Mouse (Mus musculus) testis, postnatal 14 days (tissue): Measurements from ENCODE around the gene Tpra1.

Experiments used
- DNase-seq: peaks from one replicate; pipeline ENCODE4 v3.0.0; 2021; ENCODE audit warnings: low spot score

The Tpra1 gene

DNA sequence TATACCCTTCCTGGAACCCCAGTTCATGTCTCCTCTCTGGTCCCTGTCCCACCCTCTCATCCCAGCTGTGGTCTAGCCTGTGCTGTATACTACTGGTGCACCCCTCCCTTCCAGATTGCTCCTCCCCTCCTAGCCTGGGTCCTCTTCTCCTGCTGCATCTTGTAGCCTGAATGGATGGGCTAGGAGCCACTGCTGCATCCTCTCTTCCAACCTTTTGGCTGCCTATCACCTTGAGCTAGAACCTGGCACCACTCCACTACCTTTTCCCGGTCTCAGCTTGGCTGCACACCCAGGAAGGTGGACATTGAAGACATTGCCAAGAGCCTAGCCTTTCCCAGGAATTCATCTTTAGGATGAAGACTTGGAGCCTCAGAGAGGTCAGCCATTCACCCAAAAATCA lies 26.0 kb downstream of the Tpra1 start:
- no peak for DNase-seq

DNA sequence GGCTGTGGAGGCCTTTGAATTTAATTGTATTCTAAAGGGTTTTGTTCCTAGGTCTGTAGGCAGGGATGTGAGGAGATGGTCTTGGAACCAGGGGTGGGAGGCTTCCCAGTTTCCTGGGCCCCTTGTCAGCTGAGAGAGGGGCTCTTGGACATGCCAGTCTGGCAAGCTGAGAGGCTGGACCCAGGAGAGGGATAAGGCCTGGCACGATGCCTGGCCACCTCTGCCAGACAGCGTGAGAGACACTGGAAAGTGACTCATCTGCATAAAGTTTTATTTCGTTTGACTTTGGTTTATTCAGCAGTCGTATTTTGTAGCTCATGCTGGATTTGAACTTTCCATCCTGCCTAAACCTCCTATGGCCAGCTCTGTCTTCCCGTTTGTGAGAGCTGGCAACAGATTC lies 26.5 kb downstream of the Tpra1 start:
- DNase-seq = no peak

DNA sequence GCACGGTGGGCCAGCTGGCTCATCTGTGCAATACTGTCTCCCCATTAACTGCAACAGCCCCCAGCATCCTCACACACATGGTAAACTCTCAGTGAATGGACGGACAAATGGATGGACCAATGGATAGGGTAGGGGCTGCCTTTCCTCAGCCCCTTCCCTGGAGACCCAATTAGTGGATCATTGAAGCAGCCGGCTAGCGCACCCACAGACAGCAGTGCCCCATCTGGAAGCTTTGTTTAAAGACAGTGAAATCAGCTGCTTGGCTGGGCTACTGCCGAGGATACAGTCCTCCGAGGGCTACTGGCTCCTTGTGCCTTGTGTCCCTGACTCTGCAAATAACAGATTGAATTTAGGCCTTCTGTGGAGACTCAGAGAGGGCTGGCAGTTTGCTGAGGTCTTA lies 27.4 kb downstream of the Tpra1 start:
- DNase-seq = no peak

DNA sequence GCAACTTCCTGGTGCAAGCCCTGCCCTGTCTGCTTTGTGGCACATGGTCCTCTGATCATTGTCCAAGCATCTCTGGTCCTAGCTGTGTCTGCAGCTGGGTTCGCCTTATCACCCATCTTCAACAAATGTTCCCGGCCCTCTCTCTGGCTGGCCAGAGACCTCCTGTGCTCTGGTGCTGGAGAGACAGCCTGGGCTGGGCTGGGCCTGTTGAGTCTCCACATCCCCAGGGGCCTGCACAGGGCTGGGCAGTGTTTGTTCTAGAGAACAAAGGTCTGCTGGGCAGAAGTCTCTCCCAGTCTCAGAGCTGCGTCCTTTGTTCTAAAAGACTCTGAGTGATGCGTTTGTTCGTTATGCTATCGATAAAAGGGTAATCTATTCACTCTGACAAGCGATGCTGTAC lies 28.0 kb downstream of the Tpra1 start:
- DNase-seq = no peak

DNA sequence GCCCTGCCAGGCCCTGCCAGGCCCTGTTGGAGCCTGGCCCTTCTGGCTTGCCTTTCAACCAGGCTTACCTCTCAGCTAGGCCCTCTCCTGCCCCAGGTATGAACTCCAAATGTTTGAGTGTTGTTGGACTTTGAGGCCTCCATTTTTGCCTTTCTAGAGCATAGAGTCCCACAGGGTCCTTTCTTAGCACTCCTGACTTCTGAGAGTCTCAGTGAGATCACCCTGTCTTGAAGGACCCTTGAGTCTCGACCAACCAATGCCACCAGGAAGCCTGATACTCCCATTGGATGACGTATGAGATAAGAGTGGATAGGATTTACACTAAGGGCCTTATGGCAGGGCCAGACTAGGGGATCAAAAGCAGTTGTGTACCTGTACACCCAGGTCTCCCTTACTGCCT lies 29.4 kb downstream of the Tpra1 start:
- no peak for DNase-seq

DNA sequence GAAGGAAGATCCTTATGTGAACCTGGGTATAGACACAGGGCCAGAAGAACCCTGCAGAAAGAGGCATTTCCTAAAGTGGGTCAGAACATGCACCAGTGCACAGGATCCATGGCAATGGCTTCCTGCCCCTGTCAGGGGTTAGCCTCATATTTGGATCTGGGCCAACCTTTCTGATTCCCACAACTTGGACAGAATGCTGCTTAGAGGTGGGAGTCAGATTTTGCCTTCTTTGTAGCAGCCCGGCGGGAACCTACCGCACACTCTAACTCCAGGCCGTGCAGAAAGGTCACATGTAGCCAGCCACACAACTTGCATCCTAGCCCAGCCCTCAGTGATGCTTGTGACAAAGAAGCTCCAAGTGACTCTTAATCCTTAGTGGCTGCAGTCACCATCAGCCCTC lies 32.1 kb downstream of the Tpra1 start:
- DNase-seq = no peak

DNA sequence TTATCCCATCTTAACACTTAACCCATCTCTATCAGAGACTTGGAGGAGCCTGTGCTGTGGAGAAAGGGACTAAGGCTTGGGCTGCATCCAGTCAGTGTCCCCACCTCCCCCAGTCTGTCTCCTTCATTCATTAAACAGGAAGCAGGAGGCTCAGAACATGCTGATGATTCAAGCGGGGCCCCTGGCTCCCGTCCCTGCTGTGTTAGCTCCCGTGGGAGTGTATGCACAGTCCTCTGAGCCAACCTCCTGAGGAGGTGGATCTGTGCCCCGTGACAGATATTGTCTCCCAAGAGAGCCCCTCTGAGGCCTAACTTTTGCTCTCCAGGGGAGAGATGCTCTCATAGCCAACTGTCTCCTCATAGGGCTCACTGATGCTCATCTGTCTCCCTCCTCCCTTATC lies 32.8 kb downstream of the Tpra1 start:
- no peak for DNase-seq

DNA sequence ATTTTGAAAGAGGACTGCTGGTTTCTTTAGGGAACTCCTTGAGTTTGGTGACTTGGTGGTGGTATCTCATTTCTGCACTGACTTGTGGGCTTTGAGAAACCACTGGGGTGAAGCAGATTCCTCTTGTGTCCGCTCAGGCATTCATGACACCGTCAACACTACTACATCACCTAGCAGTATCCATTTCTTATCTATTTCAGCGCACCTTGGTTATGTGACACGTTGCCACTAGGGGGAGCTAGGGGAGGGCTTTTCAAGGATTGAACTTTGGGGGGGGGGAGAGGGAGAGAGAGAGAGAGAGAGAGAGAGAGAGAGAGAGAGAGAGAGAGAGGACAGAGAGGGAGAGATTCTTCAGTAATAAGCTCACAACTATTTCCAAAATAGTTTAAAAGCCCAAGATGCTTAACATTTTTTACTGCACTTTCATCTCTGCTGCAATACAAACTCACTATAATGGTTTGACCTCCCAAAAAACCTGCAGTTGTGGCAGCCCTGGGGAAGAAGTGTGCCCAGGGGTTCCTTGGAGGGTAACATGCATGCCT lies 33.8 kb downstream of the Tpra1 start:
- DNase-seq = no peak

DNA sequence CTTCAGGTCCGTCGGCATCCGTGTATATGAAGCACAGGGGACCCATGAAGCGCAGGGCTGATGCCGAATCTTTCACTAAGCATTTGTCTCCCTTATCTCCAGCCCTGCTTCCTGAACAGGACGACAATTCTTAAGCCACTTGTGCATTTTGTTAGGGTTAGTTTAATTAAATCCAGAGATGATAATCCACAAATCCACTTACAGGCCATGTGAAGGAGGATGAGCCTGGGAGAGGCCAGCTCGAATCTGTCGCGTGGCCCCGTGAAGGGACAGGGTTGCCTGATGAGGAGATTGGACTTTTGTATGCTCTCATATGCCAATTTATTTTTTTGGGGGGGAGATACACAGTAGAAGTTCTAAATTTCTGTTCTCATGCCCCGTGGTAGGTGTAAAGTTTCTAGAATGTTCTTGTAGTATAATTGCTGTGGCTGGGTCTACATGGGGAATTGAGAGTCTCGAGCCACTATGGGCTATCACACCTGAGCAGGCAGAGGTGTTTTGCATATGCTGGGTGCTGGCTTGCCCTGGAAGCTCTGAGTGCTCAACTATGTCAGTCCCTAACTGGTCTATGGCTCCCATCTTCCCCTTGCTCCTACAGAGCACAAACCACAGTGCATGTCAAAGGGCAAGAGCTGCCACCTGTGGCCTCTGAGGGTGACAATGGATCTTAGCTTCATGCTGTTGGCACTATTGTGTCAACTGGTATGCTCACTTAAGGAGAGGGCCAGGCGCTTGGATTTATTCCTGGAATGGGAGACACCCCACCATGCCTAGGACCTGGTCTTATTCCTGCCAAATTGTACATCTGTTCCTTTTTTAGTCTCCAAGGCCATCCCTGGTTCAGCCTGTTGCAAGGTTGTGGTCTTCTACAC lies 34.5 kb downstream of the Tpra1 start:
- no peak for DNase-seq

DNA sequence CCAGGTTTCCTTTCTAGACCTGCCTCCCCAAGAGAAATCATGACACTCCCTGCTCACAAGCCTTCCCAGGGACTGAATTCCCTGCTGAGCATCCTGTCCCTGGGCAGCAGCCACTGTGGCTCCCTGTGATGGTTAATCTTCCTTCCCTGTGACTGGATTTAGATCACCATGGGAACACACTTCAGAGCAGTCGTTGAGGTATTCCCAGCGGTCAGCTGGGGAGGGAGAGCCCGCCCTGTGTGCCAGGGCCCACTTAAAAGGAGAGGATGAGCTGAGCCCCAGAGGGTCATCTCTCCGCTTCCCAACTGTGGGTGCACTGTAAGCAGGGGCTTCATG lies 35.1 kb downstream of the Tpra1 start:
- no peak for DNase-seq

DNA sequence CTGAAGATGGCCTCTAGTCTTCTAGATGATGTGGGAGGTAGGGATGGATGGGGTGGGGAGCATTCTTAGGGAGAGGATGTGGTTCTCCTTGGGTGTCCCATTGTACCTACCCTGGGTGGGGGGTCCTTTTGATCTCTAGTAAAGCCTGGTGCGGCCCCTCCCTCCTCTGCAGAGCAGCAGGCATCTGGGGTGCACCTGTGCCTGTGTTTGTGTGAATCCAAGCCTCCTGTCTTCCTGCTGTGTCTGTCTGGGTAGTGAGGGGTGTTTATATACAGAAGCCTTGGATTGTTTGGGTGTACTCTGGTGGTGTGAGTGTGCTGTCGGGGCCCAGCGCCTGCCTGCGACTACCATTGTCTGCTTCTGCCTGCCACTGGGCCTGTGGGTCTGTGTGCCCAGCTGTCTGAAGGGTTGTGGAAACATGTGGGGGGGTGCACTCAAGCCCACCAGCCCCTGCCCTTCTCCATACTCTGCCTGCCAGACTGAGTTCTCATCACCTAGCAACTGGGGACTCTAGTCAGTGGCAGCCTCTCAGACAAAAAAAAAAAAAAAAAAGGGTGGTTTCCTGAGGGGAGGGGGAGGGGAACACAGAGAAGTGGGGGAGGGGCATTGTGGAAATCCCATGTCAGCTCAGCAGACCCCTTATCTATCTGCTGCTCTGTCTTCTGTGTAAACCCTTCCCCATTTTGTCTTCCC lies 36.1 kb downstream of the Tpra1 start:
- DNase-seq = no peak

DNA sequence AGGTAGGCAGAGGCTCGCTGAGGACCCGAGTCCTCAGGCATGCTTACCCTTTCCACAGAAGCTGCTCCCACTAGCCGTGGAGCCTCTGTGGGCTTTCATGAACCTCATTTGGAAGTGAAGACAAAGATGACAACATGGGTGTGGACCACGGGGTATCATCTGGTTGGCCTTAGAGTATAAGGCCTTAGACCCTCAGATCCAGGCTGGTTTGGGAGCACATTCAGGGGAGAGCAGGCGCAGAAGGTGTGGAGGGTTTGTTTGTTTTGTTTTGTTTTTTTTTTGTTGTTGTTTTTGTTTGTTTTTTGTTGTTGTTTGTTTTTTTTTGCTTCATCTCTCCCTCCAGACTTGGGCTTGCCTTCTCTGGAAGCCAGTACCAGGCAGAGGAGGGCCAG lies 36.6 kb downstream of the Tpra1 start:
- DNase-seq = no peak

DNA sequence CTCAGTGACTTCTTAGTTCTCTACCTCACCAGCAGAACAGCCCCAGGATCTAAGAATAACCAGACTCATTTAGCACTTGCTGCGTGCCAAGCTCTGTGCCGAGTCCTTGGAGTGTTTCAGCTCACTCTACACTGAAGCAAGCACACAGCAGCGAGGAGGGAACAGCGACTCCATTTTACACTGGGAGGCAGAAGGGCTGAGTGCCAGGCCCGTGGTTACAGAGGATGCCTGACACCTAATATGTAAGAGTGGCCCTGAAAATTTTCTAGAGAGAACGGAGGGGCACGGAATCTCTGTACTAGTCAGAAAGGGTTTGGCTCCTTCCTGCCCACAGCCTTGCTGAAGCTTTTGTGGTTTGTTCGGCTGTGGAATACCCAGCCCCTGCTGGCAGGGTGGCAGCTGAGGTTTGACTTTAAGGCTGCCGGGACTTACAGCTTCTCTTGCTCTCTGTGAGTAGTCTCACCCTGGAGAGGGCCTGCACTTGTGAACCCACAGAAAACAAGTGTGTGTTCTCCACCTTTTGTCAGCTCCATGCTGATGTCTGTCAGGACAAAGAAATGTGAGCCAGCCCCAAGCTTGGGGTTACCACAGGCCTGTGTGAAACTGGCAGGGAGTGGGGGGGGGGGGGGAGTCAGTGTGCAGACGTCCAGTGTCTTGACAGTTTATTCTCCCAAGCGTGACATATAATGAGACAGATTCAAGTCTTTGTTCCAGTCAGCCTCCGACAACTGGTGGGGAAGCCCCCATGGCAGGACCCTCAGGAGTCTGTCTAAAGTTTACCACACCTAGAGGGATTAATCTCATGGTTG lies 37.4 kb downstream of the Tpra1 start:
- no peak for DNase-seq

DNA sequence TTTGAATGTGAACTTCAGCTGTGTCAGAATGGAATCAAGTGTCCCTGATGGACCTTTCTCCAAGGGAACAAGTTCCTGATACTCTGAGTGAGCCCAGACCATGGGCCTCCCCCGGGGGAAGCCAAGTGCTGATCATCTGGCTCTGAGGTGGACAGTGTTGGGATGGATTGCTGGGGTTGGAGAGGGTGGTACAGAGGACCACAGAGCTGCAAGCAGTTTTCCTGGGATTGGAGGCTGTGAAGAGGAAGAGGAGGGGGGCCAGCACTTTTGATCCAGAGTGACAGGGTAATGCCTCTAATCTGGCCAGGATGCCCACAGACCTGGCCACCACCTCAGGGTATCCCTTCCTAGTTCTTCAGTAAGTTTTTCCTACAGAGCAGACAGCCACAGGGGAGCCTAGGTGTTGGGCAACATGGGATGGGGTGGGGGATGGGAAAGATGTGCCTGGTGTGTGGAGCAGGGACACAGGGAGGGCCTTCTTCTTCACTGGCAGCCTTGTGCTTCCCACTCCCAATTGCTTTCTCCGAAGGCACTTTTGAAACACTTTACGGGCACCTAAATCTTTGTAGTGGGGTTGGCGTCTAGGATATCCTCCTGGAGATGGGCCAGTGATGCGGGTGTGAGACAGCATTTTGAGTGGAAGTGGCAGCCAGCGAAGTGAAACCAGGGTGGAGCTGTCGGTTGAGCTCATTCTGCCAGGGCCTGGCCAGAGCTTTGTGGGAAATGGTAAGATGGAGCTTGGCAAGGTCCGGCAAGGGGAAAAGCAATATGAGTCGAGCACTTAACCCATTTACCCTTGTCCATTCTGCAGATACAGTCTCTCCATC lies 38.3 kb downstream of the Tpra1 start:
- no peak for DNase-seq

DNA sequence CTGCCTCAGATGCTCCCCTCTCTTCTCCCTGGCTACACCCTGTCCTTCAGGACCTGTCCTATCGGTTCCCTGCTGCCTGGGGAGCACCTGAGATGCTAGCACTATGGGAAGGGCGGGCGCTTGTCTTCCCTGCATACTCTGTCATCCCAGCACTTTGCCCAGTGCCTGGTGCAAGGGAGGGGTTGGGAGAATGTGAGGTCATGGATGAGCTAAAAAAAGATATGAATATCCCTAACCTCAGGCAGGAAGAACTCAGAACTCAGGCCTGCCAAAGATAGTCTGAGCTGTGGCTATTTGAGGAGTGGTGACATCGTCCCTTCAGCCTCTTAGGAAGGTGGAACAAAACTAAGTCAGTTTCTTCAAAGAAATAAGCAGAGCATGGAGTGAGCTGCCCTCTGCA lies 39.6 kb downstream of the Tpra1 start:
- DNase-seq = no peak

DNA sequence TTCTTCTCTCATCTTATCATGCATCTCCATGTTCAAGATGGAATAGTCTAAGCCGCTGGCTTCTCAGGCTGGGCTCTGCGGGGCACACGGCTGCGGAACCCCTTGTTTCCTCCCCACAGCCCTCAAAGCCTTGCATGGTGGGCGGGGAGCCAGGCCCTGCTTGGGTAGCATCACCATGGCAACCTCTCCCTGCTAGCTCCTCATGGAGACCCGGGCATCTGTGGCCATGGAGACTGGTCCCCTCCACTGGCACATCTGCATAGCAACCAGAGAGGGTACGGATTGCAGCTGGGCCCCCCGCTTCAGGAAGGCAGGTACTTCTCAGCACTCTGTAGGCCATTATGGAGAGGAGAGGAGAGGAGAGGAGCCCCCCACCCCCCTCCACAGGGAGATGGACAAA lies 40.5 kb downstream of the Tpra1 start:
- no peak for DNase-seq

DNA sequence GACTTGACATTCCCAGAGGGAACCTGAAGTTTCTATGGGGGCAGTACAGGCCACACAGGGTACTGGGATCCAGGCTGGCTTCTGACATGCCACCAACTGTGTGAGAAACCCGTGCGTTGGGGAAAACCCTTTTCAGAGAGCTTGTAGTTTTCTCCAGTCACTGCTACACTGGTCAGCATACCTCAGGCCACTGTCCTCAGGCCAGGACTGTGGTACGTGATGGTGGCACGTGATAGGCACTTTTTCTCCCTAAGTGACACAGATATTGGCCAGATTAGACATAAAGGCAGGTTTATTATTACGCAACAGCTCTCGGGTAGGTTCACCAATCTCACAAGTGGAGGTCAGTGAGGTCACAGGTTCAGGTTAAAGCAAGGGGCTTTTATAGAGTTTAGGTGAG lies 41.6 kb downstream of the Tpra1 start:
- no peak for DNase-seq

DNA sequence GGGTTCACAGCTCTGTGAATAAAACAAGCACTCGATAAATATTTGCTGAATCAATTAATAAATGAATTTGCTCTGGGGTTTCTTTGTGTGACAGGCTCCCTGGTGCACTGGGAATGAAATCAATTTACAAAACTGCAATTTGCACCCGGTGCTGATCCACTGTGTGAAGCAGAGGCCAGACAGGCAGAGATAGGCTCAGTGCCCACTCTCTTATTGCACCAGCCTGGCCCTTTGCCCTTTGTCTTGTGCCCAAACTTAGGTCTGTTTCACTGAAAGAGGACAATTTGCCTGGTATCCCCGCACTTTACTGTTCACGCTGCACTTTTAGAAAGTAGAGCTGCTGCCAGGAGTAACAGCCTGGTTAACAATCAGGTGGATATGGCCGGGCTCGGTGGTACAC lies 44.4 kb downstream of the Tpra1 start:
- DNase-seq = no peak

DNA sequence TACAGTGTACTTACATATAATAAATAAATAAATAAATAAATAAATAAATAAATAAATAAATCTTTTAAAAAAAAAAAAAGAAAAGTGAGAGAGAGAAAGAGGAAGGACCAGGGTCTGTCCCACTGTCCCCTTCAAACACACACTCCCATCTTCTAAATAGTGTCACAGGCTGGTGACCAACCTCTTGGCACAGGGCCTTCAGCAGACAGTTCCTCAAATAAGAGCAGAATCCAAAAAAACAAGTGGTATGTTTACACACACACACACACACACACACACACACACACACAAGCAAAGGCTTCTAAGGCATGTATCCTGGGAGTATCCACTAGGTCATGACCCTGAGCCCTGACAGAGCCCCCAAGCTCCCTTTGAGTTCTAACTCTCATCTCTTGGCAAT lies 45.7 kb downstream of the Tpra1 start:
- DNase-seq = no peak

DNA sequence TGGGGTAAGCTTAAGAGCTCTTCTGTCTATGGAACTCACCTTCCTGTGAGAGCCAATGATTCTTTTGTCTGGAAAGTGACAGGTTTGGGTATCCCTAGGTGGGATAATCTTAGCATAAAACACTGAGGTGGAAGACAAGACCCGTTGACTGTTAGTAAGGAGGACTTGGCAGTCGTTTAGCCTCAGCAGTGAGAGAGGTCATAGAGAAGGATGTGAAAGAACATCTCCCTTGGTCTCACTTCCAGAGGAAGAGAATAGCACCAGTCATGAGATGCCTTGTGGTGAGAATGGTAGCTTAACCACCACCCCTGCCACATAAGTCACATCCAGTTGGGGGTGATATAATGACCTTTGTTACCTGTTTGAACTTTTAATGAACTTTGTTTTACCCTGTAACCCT lies 54.7 kb downstream of the Tpra1 start:
- DNase-seq = no peak

DNA sequence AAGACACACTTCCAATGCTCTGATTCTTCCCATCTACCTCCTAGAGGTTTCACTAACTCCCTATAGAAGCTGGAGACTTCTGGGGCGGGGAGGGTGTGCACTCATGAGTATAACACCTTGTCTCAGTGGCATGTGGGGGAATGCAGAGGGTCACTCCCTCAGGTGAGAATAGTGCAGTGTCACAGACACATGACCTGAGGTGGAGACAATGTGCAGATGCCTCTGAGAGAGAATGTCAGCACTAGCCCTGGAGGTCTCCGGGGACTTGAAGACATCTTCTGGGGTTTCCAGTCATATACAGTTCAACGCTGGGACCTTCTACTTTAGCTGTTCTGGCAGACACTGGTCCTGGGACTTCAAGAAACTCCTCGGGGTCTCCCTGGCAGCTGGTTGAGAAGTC lies 55.3 kb downstream of the Tpra1 start:
- no peak for DNase-seq

DNA sequence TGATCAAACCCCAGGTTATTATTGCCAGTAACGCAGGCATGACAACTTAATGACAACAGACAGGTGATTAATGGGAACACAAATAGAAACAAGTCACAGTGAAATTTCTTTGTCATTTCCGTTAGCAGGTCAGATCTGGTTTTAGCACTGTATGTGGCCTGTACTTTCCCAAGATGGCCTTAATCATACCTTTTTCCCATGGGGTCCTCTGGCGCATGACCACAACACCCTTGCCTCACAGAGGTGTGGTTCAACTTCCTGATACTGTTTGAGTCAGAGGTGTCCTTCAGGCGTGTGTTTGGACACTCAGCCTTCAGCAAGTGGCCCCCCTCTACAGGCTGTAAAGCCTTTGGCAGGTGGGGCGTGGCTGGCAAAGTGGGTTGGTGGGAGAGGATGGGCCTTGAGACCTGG lies 55.8 kb downstream of the Tpra1 start:
- DNase-seq = no peak
